ENCODE assay signal across 8 mouse cellular contexts in the genomic region with DNA sequence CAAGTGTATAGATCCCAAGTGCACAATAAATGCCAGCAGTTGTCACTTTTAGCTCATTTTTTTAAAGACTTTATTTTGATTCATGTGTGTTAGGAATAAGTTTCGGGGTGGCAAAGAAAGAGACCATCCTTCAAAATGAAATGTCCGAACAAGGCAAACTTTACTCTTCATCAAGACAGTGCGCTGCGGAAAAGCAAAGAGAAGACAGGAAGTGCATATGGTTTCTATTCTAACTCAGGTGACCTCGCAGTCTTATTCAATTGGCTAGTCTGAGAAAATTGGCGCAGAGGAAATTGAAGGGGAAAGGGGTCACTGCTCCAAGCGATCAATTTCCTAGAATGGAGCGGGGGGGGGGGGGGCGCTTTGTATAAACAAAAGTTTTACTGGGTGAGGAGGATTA. TPM values are rescaled to one million over a fixed set of nuclear protein-coding genes. Genes with fewer than 3 reads are reported as not detected.
DNase-seq lines count a peak whose midpoint lies in the region; ATAC-seq and TF ChIP-seq lines count a peak whose summit lies in the region.

No protein-coding gene starts in this region.

- peak overlapping the region; percentile 87 for H3K9ac ChIP-seq in intestine, embryonic 15.5 days

- peak overlapping the region; percentile 74 for H3K4me3 ChIP-seq in lung, adult 2 months (replicated peaks; ENCODE audit: extremely low read depth, low read depth, low read length)
- peak overlapping the region; percentile 78 for H3K4me3 ChIP-seq in cortical plate, adult 2 months (ENCODE audit: insufficient read depth, low read length)
- peak overlapping the region; percentile 82 for H3K4me3 ChIP-seq in intestine, embryonic 15.5 days (replicated peaks)
- H3K4me3 ChIP-seq in myocyte, result peak overlapping the region; percentile 49

- ATAC-seq in intestine, embryonic 15.5 days, result no peak

- H3K4me1 ChIP-seq in lung, adult 2 months (ENCODE audit: control insufficient read depth, insufficient read depth, low read length), result peaks cover 22% of the 10 kb centered on the region
- H3K4me1 ChIP-seq in cortical plate, adult 2 months (ENCODE audit: control insufficient read depth, insufficient read depth, low read length), result peaks cover 13% of the 10 kb centered on the region
- peaks cover 31% of the 10 kb centered on the region for H3K4me1 ChIP-seq in intestine, embryonic 15.5 days (replicated peaks)

- DNase-seq in lung, adult 2 months, result no peak
- no peak for DNase-seq in lung, adult 18-20 months
- no peak for DNase-seq in yolk sac, embryonic 10.5 days (ENCODE audit: low spot score)
- DNase-seq in right cerebral cortex, postnatal 25 days, result no peak
- no peak for DNase-seq in right cerebral cortex, postnatal 36 days (ENCODE audit: low spot score in 2 of 2)

- H3K27ac ChIP-seq in cortical plate, adult 2 months (ENCODE audit: insufficient read depth, low read length), result no peak overlapping the region; the same call in 1 of the 2 replicates
- H3K27ac ChIP-seq in intestine, embryonic 15.5 days, result peak overlapping the region; percentile 90

- H3K79me2 ChIP-seq in myocyte (ENCODE audit: control insufficient read depth, insufficient read depth), result no peaks in the 10 kb centered on the region

- no peak overlapping the region for H3ac ChIP-seq in myocyte (ENCODE audit: control insufficient read depth, insufficient read length)

- H3K27me3 ChIP-seq in intestine, embryonic 15.5 days (replicated peaks), result no peaks in the 10 kb centered on the region
- H3K27me3 ChIP-seq in myocyte (ENCODE audit: control insufficient read depth, insufficient read depth, insufficient read length), result no peaks in the 10 kb centered on the region

- 14% methylated on average over 9 of the region's 9 CpGs for WGBS in lung, adult 2 months
- 22% methylated on average over 9 of the region's 9 CpGs for whole genome bisulfite sequencing in intestine, embryonic 15.5 days

- TF ChIP-seq POLR2A in lung, adult 2 months (IDR thresholded peaks at IDR 0.05; ENCODE audit: borderline replicate concordance, extremely low read depth, low read depth, low read length), result no peak
- no peak for TF ChIP-seq POLR2A in cortical plate, adult 2 months (IDR thresholded peaks at IDR 0.05; ENCODE audit: extremely low read depth, insufficient read depth, low read length)
- no peak for TF ChIP-seq POLR2A in myocyte (IDR thresholded peaks at IDR 0.05; ENCODE audit: insufficient read length, low read depth)

- H3K9me3 ChIP-seq in intestine, embryonic 15.5 days, result no peaks in the 10 kb centered on the region

- peak overlapping the region; percentile 72 for H3K4me2 ChIP-seq in intestine, embryonic 15.5 days (replicated peaks)
- peak overlapping the region; percentile 79 for H3K4me2 ChIP-seq in myocyte (ENCODE audit: low read depth)

- no peak for TF ChIP-seq CTCF in lung, adult 2 months (IDR thresholded peaks at IDR 0.05; ENCODE audit: insufficient read depth, low read length)
- TF ChIP-seq CTCF in cortical plate, adult 2 months (IDR thresholded peaks at IDR 0.05; ENCODE audit: extremely low read depth, insufficient read depth, low read length), result no peak

- no peaks in the 10 kb centered on the region for H3K36me3 ChIP-seq in intestine, embryonic 15.5 days
- no peaks in the 10 kb centered on the region for H3K36me3 ChIP-seq in myocyte (ENCODE audit: control insufficient read depth, insufficient read depth)

TF ChIP-seq in myocyte, 11 proteins besides CTCF, POLR2A, EP300 and RAD21:
- TF ChIP-seq POLR2AphosphoS2 (IDR thresholded peaks at IDR 0.05; ENCODE audit: insufficient read length, low read depth) (no peak), MYOG (IDR thresholded peaks at IDR 0.05; ENCODE audit: control insufficient read depth in 1 of 3, insufficient read depth in 1 of 3, insufficient read length in 2 of 3, low read depth in 2 of 3) (no peak), USF1 (IDR thresholded peaks at IDR 0.05; ENCODE audit: low read depth) (no peak), REST (IDR thresholded peaks at IDR 0.05; ENCODE audit: insufficient read depth, insufficient read length) (no peak), MAX (IDR thresholded peaks at IDR 0.05; ENCODE audit: low read depth) (no peak), TCF12 (IDR thresholded peaks at IDR 0.05; ENCODE audit: insufficient read depth, poor library complexity, severe bottlenecking) (no peak), MYOD1 (IDR thresholded peaks at IDR 0.05; ENCODE audit: control insufficient read depth in 1 of 3, insufficient read length in 2 of 3, low read depth in 2 of 3) (no peak), SRF (IDR thresholded peaks at IDR 0.05; ENCODE audit: control insufficient read depth, insufficient read length, low read depth) (no peak), E2F4 (IDR thresholded peaks at IDR 0.05; ENCODE audit: insufficient read depth) (no peak), TCF3 (IDR thresholded peaks at IDR 0.05; ENCODE audit: insufficient read length, low read depth) (no peak), CEBPB (IDR thresholded peaks at IDR 0.05; ENCODE audit: insufficient read depth, poor library complexity, severe bottlenecking) (no peak)

RNA-seq across cellular contexts. Expression of a gene that starts 0.6 kb away (rescaled TPM):
- 148 and 168 TPM in 2 replicates for polyA plus RNA-seq in lung, adult 2 months (2012; rRNA removed)
- 60.8 and 70.2 TPM in 2 replicates for polyA plus RNA-seq in cortical plate, adult 2 months (2012; rRNA removed)
- 34.4 and 35.2 TPM in 2 replicates for polyA plus RNA-seq in intestine, embryonic 15.5 days (2015; fragmentation: Nextera tagmentation; extraction: Ambion mirVana)
- 34.1 TPM for polyA plus RNA-seq in myocyte (2012; fragmentation: generic; extraction: Trizol)

RNA-seq across cellular contexts. Expression of a gene that starts 15.4 kb away (rescaled TPM):
- 18.4 and 24.0 TPM in 2 replicates for polyA plus RNA-seq in lung, adult 2 months (2012; rRNA removed)
- 26.5 and 29.0 TPM in 2 replicates for polyA plus RNA-seq in cortical plate, adult 2 months (2012; rRNA removed)
- 215 and 226 TPM in 2 replicates for polyA plus RNA-seq in intestine, embryonic 15.5 days (2015; fragmentation: Nextera tagmentation; extraction: Ambion mirVana)
- 113 TPM for polyA plus RNA-seq in myocyte (2012; fragmentation: generic; extraction: Trizol)

RNA-seq across cellular contexts. Expression of a gene that starts 33.1 kb away (rescaled TPM):
- 6.8 and 7.8 TPM in 2 replicates for polyA plus RNA-seq in lung, adult 2 months (2012; rRNA removed)
- polyA plus RNA-seq in cortical plate, adult 2 months (2012; rRNA removed), result 1.6 and 2.2 TPM in 2 replicates
- 1.2 and 1.6 TPM in 2 replicates for polyA plus RNA-seq in intestine, embryonic 15.5 days (2015; fragmentation: Nextera tagmentation; extraction: Ambion mirVana)
- 0.78 TPM for polyA plus RNA-seq in myocyte (2012; fragmentation: generic; extraction: Trizol)

RNA-seq across cellular contexts. Expression of a gene that starts 41.6 kb away (rescaled TPM):
- 557 and 634 TPM in 2 replicates for polyA plus RNA-seq in lung, adult 2 months (2012; rRNA removed)
- polyA plus RNA-seq in cortical plate, adult 2 months (2012; rRNA removed), result 25.9 and 26.9 TPM in 2 replicates
- 32.3 and 35.4 TPM in 2 replicates for polyA plus RNA-seq in intestine, embryonic 15.5 days (2015; fragmentation: Nextera tagmentation; extraction: Ambion mirVana)
- polyA plus RNA-seq in myocyte (2012; fragmentation: generic; extraction: Trizol), result 137 TPM

RNA-seq across cellular contexts. Expression of a gene that starts 47.1 kb away (rescaled TPM):
- polyA plus RNA-seq in lung, adult 2 months (2012; rRNA removed), result 58.6 and 67.0 TPM in 2 replicates
- polyA plus RNA-seq in cortical plate, adult 2 months (2012; rRNA removed), result 93.6 and 94.6 TPM in 2 replicates
- polyA plus RNA-seq in intestine, embryonic 15.5 days (2015; fragmentation: Nextera tagmentation; extraction: Ambion mirVana), result 163 and 166 TPM in 2 replicates
- polyA plus RNA-seq in myocyte (2012; fragmentation: generic; extraction: Trizol), result 85.5 TPM
